ENCODE assay signal across 22 mouse cellular contexts in the genomic region with DNA sequence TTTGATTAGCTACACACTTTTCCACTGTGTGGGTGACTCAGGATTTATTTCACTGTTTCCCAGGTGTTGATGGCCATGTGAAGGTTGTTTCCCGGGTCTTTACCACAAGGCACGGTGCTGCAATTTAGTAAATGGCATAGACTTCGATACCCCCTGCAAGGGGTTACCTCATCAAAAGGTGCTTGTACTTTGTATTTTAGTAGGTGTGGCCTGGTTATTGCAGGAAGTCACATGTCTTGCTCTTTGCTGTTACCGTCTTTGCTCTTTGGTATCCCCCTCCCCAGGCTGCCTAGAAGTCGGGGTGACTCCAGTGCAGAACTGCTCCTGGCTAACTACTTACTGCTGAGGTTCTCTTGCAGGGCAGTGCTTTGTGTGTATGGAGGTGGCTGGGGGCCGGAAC.
DNase-seq lines count a peak whose midpoint lies in the region; ATAC-seq and TF ChIP-seq lines count a peak whose summit lies in the region.
"Had no signal": no experiment of that assay in that cellular context is flagged by ENCODE, and none has a peak within 500 bp of the region (broad histone marks: within the 10 kb centered on the region; RNA-seq: fewer than 3 reads in every experiment).

No protein-coding gene starts in this region.

- no peaks in the 10 kb centered on the region for H3K27me3 ChIP-seq in thymus, adult 2 months (ENCODE audit: control insufficient read depth, insufficient read depth, low read length)
- H3K27me3 ChIP-seq: embryonic facial prominence, embryonic 12.5 days; forebrain, embryonic 13.5 days; neural tube, embryonic 15.5 days; stomach, embryonic 15.5 days had no signal

- no peaks in the 10 kb centered on the region for H3K36me3 ChIP-seq in thymus, adult 2 months (ENCODE audit: control insufficient read depth, insufficient read depth, low read length)
- H3K36me3 ChIP-seq: embryonic facial prominence, embryonic 12.5 days; neural tube, embryonic 15.5 days; stomach, embryonic 15.5 days had no signal

- peak overlapping the region; percentile 29; the same call in 1 of the 2 replicates for H3K27ac ChIP-seq in thymus, adult 2 months (ENCODE audit: control insufficient read depth, insufficient read depth, low read length)
- H3K27ac ChIP-seq: embryonic facial prominence, embryonic 12.5 days; forebrain, embryonic 13.5 days; hindbrain, embryonic 14.5 days; liver, embryonic 14.5 days; macrophage; neural tube, embryonic 15.5 days; stomach, embryonic 15.5 days had no signal

- peak; percentile 64 for DNase-seq in kidney, adult 9 months
- no peak for DNase-seq in kidney, postnatal 10 days
- DNase-seq in thymus, adult 2 months, result peak; percentile 9
- no peak for DNase-seq in thymus, adult 18-20 months
- peak; percentile 50 for DNase-seq in naive thymus-derived CD4-positive, alpha-beta T cell, adult 2 months (ENCODE audit: low read depth)
- DNase-seq in adrenal gland, adult 8-10 months, result no peak
- DNase-seq: cerebellum, adult 9-10 months; heart, adult 11 months; heart, postnatal 36 days; kidney, adult 11 months; kidney, postnatal 4 days; right cerebral cortex, postnatal 14 days had no signal

- no peak for TF ChIP-seq POLR2A in thymus, adult 2 months (IDR thresholded peaks at IDR 0.05; ENCODE audit: control insufficient read depth, extremely low read depth, insufficient read depth, low read length, poor library complexity)

- H3K4me3 ChIP-seq in thymus, adult 2 months (ENCODE audit: control insufficient read depth, insufficient read depth, low read length), result no peak overlapping the region
- H3K4me3 ChIP-seq: embryonic facial prominence, embryonic 12.5 days; erythroblast, embryonic 14.5 days; forebrain, embryonic 13.5 days; neural tube, embryonic 15.5 days; stomach, embryonic 15.5 days had no signal

- peaks cover 14% of the 10 kb centered on the region for H3K4me1 ChIP-seq in thymus, adult 2 months (replicated peaks; ENCODE audit: control insufficient read depth, insufficient read depth, low read length)

- no peak for TF ChIP-seq CTCF in thymus, adult 2 months (IDR thresholded peaks at IDR 0.05; ENCODE audit: borderline replicate concordance, control insufficient read depth, extremely low read depth, insufficient read depth, low read length, poor library complexity)

- no peak for ATAC-seq in inflammation-experienced regulatory T-cells, adult 6 months
- no peak for ATAC-seq in cerebellum, adult (ENCODE audit: insufficient number of reproducible peaks, low FRiP score, low TSS enrichment)
- ATAC-seq: forebrain, embryonic 13.5 days had no signal

- 32% methylated on average over 6 of the region's 6 CpGs for WGBS in thymus, adult 2 months

Comparison
In these comparisons a context has a peak if more than half of its experiments do, and no peak if none do; other contexts are left out.
1. DNase-seq: peak in kidney, adult 9 months (single experiment), thymus, adult 2 months (single experiment) and naive thymus-derived CD4-positive, alpha-beta T cell, adult 2 months (single experiment); none in kidney, postnatal 10 days (single experiment), thymus, adult 18-20 months (0 of 2) and adrenal gland, adult 8-10 months (single experiment).